Mouse (Mus musculus) heart, embryonic 11.5 days (tissue): ENCODE measurements at regions not wholly inside any gene's neighbourhood (a gene's known extent, or its start where the extent isn't known, plus 50 kb on each side); places are given as distances from the start of the nearest gene placed in this dataset.

Source experiments
- ATAC-seq: fragments of 200-750 bp; cut with Nextera tagmentation; replicated peaks from 2 replicates; pipeline ENCODE4 v1.8.0; 2017; ENCODE audit warnings: moderate library complexity; ENCODE audit not compliant: insufficient number of reproducible peaks, low FRiP score, low TSS enrichment
- H3K27ac ChIP-seq: fragments of 300-500 bp; sonication (generic); 2 replicates; pipeline ENCODE4 v1.5.1; 2014; ENCODE audit warnings: mild to moderate bottlenecking, low read depth, low read length
- H3K27me3 ChIP-seq: fragments of 300-500 bp; sonication (generic); 2 replicates; pipeline ENCODE4 v1.6.1; 2014; ENCODE audit warnings: mild to moderate bottlenecking, low read length, mixed read lengths; ENCODE audit not compliant: control insufficient read depth, insufficient read depth
- H3K36me3 ChIP-seq: fragments of 300-500 bp; sonication (generic); 2 replicates; pipeline ENCODE4 v1.6.1; 2014; ENCODE audit warnings: mild to moderate bottlenecking, low read length, moderate library complexity, mixed read lengths; ENCODE audit not compliant: control insufficient read depth, insufficient read depth
- H3K4me1 ChIP-seq: fragments of 300-500 bp; sonication (generic); 2 replicates; pipeline ENCODE4 v1.6.1; 2014; ENCODE audit warnings: low read length; ENCODE audit not compliant: control insufficient read depth, insufficient read depth
- H3K4me2 ChIP-seq: fragments of 300-500 bp; sonication (generic); 2 replicates; pipeline ENCODE4 v1.6.1; 2014; ENCODE audit warnings: mild to moderate bottlenecking, moderate library complexity
- H3K4me3 ChIP-seq: fragments of 300-500 bp; sonication (generic); 2 replicates; pipeline ENCODE4 v1.5.1; 2014; ENCODE audit warnings: low read depth, low read length
- H3K9ac ChIP-seq: fragments of 300-500 bp; sonication (generic); 2 replicates; pipeline ENCODE4 v1.6.1; 2014; ENCODE audit warnings: mild to moderate bottlenecking, low read depth, low read length, moderate library complexity
- H3K9me3 ChIP-seq: fragments of 300-500 bp; sonication (generic); replicated peaks from 2 replicates; pipeline ENCODE4 v1.6.1; 2016; ENCODE audit warnings: low read length; ENCODE audit not compliant: control insufficient read depth
- WGBS: fragments of 180-500 bp; shearing (Covaris S2); extraction: QIAGEN DNeasy Blood & Tissue Kit; methylation state at CpG from one replicate; pipeline ENCODE4 v1.1.7; 2014; ENCODE audit not compliant: insufficient replicate concordance; 5-methylcytosine and 5-hydroxymethylcytosine counted together

DNA sequence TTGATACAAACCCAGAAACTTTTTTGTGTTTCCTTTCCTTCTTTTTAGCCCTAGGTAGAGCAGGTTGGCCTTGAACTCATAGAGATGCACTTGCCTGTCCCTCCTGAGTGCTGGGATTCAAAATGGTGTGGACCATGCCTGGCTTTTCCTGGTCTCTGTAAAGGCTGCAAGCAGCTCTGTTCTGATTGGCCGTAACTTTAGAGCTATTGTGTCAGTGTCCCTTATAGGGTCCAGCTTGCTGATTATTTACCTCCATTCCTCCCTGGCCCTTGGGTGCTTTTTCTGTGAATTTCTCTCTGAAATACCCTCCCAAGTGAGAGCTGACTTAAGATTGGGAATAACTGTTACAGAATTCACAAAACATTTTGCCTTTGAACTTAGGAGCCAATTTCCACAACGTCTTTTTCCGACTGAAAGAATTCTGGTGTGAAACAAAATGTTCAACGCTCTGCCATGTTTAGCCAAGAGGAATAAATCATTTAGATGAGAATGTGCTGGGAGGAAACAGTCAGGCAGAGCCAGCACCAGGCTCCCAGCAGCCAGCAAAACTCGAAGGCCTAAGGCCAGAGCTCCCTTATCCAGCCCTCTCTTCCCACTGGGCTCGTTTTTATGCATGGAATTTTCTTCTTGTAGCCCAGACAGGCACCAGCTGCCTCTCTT is 180.0 kb upstream of the Pkdcc start:
- peak overlapping the region; percentile 6; the same call in 1 of the 2 replicates for H3K27ac ChIP-seq
- H3K4me2 ChIP-seq = no peak overlapping the region
- ATAC-seq = no peak
- H3K36me3 ChIP-seq = no peaks in the 10 kb centered on the region
- H3K9ac ChIP-seq = no peak overlapping the region
- H3K4me1 ChIP-seq = no peaks in the 10 kb centered on the region
- no peaks in the 10 kb centered on the region for H3K27me3 ChIP-seq
- 58% methylated on average over 6 of the region's 6 CpGs for WGBS
- no peak overlapping the region for H3K4me3 ChIP-seq
- 0 out of 2 replicates have a peak, but pooled peaks cover 3% of the 10 kb centered on the region for H3K9me3 ChIP-seq

DNA sequence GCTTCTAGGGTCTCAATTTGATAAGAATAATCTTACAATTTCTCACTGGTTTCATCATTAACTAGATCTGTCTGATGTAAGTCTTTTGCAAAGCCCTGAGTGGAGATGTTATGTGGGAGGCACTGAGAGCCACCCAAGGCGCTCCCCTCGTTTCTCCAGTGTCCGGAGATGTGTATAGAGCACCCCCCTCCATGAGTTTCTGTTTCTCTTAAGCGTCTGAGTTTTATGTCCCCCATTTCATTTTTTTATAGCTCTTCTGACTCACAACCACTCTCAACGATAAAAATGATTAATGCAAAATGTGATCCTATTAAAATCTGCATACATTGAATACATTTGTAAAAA is 179.5 kb upstream of the Pkdcc start:
- Histone ChIP-seq H3K27me3 (no peaks in the 10 kb centered on the region), H3K4me2 (no peak overlapping the region), H3K4me1 (no peaks in the 10 kb centered on the region), H3K36me3 (no peaks in the 10 kb centered on the region), H3K27ac (peak overlapping the region; percentile 6; the same call in 1 of the 2 replicates), H3K9me3 (0 out of 2 replicates have a peak, but pooled peaks cover 3% of the 10 kb centered on the region), H3K9ac (no peak overlapping the region), H3K4me3 (no peak overlapping the region)
- WGBS = 72% methylated on average over 5 of the region's 5 CpGs
- no peak for ATAC-seq

DNA sequence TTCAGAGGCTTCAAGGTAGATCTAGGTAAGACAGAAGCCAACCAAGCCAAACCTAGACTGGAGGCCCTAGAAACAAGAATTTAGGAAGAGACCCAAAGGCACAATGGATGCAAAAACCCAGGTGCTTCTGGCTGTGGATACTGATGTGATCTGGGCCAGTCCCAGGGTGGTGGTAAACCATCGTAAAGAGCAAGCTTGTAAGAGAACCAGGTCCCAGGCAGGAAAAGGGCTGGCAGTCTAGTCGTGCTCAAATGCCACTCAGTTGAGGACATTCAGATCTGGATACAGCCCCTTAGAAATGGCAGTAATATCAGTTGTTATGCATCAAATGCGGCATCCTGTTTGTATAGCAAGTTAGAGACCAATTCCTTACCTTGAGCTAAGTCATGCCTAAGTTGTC is 175.5 kb upstream of the Pkdcc start:
- H3K9me3 ChIP-seq = no peaks in the 10 kb centered on the region
- no peak overlapping the region for H3K4me2 ChIP-seq
- H3K27ac ChIP-seq = no peak overlapping the region
- H3K27me3 ChIP-seq = no peaks in the 10 kb centered on the region
- H3K4me1 ChIP-seq = no peaks in the 10 kb centered on the region
- WGBS = 80% methylated on average over 3 of the region's 3 CpGs
- ATAC-seq = no peak
- H3K9ac ChIP-seq = no peak overlapping the region
- no peaks in the 10 kb centered on the region for H3K36me3 ChIP-seq
- no peak overlapping the region for H3K4me3 ChIP-seq

DNA sequence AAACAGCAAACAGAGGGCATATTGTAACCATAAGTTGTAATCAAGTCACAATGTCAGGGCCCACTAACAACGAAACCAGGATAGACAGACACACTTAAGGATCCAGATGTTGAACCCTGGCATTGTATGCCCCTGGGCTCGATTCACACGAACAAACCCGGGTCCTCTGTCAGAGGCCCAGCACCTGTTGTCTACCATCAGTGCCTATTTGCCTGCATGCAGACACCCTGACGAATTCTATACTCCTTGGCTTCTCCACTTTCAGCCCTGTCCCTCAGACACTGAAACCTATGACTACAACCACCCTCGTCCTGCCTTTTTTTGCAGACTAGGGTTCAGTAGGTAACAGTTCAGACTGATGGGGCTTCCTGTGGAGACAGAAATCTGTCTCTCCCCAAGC is 170.6 kb upstream of the Pkdcc start:
- no peaks in the 10 kb centered on the region for H3K4me1 ChIP-seq
- no peaks in the 10 kb centered on the region for H3K9me3 ChIP-seq
- H3K4me2 ChIP-seq = no peak overlapping the region
- WGBS = 79% methylated on average over 6 of the region's 6 CpGs
- no peak overlapping the region for H3K9ac ChIP-seq
- ATAC-seq = no peak
- no peaks in the 10 kb centered on the region for H3K27me3 ChIP-seq
- no peak overlapping the region for H3K27ac ChIP-seq
- H3K4me3 ChIP-seq = no peak overlapping the region
- no peaks in the 10 kb centered on the region for H3K36me3 ChIP-seq

DNA sequence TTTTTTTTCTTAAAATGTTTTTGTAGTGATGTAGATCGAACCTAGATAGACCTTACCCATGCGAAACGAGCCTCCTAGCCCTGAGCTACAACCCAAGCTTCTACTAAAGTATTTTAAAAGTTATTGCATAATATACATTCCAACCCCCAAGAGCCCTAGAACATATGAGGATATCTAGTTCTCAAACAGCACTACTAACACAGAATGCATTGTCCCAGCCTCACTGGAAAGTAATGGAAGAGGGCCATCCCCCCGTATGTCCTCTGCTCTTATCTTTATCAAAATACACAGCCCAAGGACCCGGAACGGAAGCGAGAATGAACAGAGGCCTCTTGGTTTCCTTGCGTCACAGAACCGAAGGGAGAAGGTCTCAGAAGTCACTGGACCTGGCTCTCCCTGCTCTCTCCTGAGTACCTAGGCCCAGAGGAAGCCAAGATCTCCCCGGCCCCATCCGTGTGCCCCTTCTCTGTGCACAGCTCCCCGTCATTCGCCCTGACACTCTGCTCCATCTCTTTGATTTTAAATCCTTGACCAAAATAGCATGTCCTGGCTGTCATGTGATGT is 165.0 kb upstream of the Pkdcc start:
- no peak for ATAC-seq
- Histone ChIP-seq H3K27me3 (no peaks in the 10 kb centered on the region), H3K36me3 (no peaks in the 10 kb centered on the region), H3K4me3 (no peak overlapping the region), H3K4me1 (peaks cover 11% of the 10 kb centered on the region), H3K27ac (peak overlapping the region; percentile 35; the same call in 1 of the 2 replicates), H3K9ac (no peak overlapping the region), H3K9me3 (no peaks in the 10 kb centered on the region), H3K4me2 (peak overlapping the region; percentile 27; the same call in 1 of the 2 replicates)
- 37% methylated on average over 13 of the region's 13 CpGs for WGBS

DNA sequence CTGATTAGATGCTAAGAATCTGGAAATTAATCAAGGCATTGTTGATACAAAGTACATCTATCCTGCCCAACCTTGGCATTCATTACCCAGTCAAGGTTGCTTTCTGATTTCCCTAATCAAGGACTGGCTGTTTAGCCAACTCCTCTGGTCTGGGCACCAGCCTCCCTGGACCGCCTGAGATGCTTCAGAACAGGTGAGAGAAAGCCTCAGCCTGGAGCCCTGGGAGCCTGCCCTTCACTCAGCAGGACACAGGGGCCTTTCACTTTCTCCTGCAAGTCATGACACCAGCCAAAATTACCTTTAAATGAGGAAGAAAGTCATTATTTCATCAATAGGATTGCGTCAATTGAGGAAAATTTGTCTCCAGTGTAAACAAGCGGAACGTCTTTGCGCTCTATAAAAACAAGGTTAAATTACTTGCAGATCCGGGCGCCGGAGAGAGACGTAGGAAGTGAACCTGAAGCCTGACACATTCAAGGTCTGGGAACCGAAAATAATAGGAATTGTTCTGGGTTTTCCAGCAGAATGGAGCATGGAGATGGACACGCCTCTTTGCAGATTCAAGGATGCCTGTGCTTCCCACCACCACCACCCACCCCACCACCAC is 164.4 kb upstream of the Pkdcc start:
- Histone ChIP-seq H3K9me3 (no peaks in the 10 kb centered on the region), H3K36me3 (no peaks in the 10 kb centered on the region), H3K4me1 (peaks cover 11% of the 10 kb centered on the region), H3K4me3 (no peak overlapping the region), H3K4me2 (no peak overlapping the region), H3K27me3 (no peaks in the 10 kb centered on the region), H3K9ac (no peak overlapping the region), H3K27ac (0 out of 2 replicates have a peak overlapping the region, but pooled peaks have one; percentile 7)
- 76% methylated on average over 11 of the region's 11 CpGs for WGBS
- no peak for ATAC-seq

DNA sequence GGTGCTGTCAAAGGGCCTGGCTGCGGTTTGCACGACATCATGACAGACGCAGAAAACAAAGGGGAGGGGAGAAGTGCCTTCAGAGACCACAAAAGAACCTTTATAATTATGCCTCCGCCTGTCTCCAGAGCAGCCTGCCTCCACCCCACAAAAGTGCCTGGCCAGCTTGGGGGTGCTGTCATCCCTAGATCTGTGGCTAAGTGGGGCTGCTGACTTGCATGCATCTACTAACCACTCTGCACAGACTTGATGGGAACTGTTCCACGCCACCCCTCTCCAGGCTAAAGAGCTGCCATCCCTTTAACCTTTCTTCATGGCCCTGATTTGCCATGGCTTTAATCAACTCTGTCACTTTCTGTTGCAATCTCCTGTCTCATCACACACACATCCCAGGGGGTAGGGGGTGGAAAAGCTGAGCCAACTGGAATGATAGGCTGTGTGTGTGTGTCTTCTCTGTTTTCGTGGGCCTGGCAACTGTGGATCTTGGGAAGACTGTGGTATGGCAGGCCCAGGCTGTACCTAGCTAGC is 162.4 kb upstream of the Pkdcc start:
- no peaks in the 10 kb centered on the region for H3K36me3 ChIP-seq
- H3K4me2 ChIP-seq = no peak overlapping the region
- H3K27me3 ChIP-seq = no peaks in the 10 kb centered on the region
- H3K4me1 ChIP-seq = peaks cover 11% of the 10 kb centered on the region
- no peak overlapping the region for H3K9ac ChIP-seq
- no peak overlapping the region for H3K4me3 ChIP-seq
- 44% methylated on average over 6 of the region's 6 CpGs for WGBS
- no peak overlapping the region for H3K27ac ChIP-seq
- no peak for ATAC-seq
- no peaks in the 10 kb centered on the region for H3K9me3 ChIP-seq

DNA sequence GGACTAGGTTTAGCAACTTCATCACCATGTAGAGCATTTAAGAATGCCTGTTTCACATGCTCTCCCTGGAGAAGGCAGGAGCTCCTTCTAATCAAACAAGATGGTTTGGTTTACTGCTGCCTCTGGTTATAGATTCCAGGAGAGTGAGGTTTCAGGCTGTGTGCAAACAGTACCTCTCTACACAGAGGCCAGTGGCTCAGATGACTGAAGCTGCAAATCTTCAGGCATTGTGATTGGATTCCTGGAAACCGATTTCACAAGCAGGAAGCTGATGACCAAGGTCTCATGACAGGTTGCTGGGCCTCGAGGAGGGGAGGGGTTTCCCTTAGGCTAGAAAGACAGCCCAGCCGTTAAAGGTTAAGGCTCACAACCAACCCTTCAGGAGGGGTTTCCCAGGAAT is 157.3 kb upstream of the Pkdcc start:
- Histone ChIP-seq H3K4me2 (no peak overlapping the region), H3K36me3 (no peaks in the 10 kb centered on the region), H3K4me3 (no peak overlapping the region), H3K9ac (no peak overlapping the region), H3K27ac (no peak overlapping the region), H3K27me3 (no peaks in the 10 kb centered on the region), H3K4me1 (no peaks in the 10 kb centered on the region), H3K9me3 (no peaks in the 10 kb centered on the region)
- ATAC-seq = no peak
- WGBS = 38% methylated on average over 3 of the region's 3 CpGs
